Mouse (Mus musculus) lung, adult 18-20 months (tissue): ENCODE measurements around the gene Sprr2a2.
"Not testable (repeated sequence)": the region's sequence is repeated elsewhere in the genome, so short reads cannot be mapped to it uniquely, and the experiment has no call there.

ENCODE experiments used
- DNase-seq, 2 experiments: peaks; one replicate each; pipeline ENCODE4 v3.0.0; 2022; ENCODE audit warnings: mixed read lengths in 2 of 2

Gene Sprr2a2

DNA sequence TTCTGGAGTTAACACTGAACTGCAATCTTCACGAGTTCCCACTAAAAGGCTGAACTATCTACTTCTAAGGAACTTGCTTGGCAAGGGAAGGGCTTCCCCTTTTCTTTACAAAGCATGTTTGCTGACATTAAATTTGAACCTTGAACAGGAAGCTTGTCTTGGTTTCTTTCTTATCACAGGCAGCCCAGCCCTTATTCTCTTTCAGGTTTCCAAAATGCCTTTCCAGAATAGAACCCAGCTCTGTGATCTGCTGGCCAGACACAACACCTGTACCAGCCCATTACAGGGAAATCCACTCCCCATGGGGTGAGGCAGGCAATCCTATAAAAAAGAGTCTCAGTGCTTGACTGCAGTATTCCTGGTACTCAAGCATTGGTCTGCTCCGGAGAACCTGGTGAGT is at the start of gene Sprr2a2, which contains the start of gene Sprr2a1:
Gene Sprr2a2 (plus strand): TSS at position 352 of the 400 bp plus-strand sequence.
Gene Sprr2a1 (plus strand): TSS at position 231 of the 400 bp plus-strand sequence.
- not testable (repeated sequence) for DNase-seq

DNA sequence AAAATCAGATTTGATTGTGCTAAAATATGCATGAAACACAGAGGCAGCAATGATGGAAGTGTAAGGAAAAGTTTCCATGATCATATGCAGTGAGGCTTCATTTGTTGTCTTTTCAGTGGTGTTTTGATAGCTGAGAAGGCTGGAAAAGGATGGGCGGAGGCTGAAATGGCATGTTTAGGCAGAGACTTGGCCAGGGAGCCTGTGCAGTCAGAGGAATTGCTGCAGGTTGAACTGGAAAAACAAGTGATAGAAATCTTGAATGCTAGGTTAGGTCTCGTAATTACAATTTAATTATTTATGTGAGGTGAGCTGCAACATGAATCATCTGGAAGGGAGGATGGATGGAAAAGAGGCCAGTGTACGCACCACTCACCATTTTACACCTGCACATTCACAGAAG is 45.9 kb upstream of the Sprr2a2 start:
- no peak for DNase-seq

DNA sequence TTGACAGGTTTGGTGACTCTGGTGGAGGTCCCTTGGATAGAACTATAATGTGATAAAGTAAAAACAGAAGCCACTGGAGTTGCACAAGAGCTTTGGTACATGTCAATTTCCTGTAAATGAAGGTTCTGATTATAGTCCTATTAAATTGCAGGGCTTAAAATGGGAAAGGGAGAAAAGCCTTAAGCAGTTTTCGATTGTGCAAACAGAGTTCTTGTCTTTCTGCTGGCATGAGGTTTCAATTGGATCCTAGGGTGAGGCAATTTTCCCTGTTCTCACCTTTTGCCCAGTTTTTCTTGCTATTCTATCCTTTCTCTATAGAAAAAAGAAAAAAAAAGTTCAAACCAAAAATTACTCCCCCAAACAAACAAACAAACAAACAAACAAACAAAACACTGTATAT is 38.8 kb upstream of the Sprr2a2 start:
- no peak for DNase-seq

DNA sequence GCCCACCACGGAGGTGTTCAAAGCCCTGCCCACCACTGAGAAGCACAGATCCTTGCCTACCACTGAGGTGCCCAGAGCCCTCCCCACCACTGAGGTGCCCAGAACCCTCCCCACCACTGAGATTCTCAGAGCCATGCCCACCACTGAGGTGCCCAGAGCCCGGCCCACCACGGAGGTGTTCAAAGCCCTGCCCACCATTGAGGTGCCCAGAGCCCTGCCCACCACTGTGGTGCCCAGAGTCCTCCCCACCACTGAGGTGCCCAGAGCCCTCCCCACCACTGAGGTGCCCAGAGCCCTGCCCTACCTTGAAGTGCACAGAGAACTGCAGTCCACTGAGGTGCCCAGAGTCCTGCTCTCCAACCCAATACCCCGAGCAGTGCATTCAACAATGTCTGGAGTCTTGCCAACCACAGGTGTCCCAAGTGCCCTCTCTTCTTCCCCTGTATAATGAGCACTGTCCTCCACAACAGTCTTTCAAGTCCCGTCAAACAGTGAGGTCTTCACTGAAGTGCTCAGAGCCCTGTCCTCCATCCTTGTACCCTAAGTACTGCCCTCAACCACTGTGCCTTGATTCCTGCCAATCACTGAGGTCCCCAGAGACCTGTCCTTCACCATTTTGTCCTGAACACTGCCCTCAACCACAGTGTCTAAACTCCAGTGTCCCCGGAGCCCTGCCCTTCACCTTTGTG is 20.1 kb upstream of the Sprr2a2 start:
- no peak for DNase-seq

DNA sequence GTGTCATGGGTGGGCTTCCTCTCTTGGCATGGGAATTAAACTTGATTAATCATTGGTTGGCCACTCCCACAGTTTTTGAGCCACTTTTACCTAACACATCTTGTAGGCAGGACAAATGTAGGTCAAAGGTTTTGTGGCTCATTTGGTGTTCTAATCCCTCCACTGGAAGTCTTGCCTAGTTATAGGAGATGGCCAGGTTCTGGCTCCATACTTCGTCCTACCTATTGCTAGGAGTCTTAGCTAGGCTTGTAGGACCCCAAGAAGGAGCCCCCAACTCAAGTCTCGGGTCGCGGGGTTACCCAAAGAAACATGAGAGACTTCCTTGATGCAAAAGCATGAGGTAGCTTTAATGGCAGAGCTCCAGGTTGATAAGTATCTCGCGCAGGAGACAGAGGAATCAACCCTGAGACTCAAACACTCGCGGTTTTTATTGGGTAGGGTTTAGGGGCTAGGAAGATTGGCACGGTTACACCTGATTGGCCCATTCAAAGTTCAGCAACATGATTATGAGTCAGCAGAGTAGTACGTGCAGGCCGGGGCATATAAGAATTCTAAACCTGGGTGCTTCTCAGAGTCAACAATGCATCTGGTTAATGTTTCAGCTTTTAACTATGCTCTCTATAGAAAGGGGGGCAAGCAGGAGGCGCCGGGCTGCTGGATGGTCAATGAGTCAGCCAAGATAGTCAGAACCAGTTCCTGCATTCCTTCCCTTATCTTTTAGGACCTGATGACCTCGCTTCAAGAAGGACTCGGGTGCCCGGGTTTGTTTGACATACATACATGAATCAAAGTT is 4.4 kb upstream of the Sprr2a2 start:
- DNase-seq: not testable (repeated sequence)

DNA sequence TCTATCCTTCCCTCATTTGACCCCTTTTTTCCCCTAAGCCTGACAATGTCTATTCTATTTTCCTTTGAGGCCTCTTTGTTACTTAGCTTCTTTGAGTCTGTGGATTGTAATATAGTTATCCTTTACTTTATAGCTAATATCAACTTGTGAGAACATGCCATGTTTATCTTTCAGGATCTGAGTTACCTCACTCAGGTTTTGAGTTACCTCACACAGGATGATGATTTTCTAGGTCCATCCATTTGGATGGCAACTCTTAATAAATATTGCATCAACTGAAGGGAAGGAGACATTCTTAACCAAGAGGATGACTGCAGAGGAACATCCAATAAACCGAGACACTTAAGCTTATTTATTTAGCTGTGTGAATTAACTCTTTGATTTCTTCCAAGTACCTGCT is 3.7 kb upstream of the Sprr2a2 start:
- DNase-seq: not testable (repeated sequence)

DNA sequence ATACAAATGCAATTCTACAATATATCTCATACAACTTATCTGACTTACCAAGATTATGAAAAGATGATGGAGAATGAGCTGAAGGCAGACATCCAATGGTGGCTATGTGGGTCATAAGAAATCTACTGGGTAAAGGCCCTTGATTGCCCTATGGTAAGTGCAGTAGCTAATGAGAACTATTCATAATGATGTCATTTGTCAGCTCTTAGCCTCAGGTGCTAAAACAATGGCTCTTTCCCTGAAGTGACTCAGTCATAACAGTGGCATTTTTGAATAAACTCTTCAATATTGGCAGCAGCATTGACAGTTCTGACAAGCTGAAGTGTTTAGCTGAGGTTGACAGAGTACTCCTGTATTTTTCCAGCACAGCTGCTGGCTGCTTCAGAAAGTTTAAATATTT is 2.1 kb upstream of the Sprr2a2 start:
- not testable (repeated sequence) for DNase-seq

DNA sequence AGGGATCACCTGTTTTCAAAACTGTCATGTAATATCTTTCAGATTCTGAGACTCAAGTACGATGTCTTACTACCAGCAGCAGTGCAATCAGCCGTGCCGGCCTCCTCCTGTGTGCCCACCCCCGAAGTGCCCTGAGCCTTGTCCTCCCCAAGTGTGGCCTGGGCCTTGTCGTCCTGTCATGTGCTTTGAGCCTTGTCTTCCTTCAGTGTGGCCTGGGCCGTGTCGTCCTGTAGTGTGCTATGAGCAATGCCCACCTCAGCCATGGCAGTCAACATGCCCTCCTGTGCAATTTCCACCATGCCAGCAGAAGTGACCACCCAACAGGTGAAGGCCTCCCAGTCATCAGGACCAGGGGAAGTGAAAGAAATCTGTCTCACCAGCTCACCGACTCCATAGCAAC is 3.3 kb downstream of the Sprr2a2 start:
- DNase-seq: not testable (repeated sequence)

DNA sequence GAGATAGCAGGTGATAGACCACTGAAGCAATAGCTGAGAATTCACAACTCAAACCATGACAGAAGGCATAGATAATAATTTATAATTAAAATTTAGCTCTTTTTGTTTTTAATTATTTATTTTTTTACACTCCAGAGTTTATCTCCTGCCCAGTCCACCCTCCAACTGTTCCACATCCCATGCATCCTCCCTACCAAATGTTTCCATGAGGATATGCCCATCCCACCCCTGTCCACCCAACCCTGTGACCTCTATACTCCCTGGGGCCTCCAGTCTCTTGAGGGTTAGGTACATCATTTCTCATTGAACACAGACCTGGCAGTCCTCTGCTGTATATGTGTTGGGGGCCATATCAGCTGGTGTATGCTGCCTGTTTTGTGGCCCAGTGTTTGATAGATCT is 8.0 kb downstream of the Sprr2a2 start:
- DNase-seq: not testable (repeated sequence)

DNA sequence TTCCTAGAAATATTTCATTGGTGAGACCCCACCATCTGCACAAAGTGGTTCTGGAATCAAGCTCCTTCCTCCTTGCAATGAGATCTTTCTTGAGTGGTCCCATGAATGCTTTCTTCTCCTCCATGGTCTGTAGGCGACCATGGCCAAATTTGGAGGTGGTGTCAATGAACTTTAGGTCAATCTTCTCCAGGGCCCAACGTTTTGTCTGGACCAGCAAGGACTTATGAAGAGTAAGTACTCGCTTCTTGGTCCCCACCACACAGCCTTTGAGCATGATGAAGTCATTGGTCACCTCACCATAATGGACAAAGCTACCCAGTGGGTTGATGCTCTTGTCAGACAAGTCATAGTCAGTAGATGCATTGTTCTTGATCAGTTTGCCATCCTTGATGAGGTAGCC is 11.7 kb downstream of the Sprr2a2 start:
- DNase-seq: peak in 1 of 2 experiments; percentile 2

DNA sequence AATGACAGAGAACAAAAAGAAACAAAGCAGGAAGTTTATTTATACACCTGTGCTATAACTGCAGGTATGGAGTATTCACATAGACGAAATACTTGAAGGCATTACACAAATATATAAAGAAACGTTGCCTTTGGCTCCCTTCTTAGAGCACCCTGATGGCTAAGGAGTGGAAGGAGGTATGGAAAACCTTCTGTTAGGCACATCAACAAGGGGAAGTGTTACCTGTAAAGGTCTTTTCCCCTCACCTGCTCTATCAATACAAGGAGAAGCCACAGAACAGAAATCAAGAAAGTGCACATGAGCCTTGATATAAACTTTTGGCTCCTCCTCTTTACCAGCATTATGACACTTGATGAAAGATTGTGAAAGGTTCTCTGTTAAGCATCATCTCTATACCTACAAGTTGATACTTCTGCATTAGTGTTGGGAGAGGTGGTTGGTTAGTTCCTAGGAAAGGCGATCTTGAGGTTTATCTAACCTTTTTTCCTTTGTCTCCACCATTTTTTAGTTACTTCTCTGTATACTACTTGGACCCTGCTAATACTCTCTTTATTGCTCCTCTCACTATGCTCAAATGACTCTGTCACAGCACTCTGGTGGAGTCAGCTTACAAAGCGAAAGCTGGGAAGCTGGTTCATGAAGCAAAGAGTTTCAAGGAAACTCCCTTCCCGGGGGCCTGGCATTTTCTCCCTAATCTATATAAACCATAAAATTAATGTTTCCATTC is 20.9 kb downstream of the Sprr2a2 start:
- DNase-seq: not testable (repeated sequence)

DNA sequence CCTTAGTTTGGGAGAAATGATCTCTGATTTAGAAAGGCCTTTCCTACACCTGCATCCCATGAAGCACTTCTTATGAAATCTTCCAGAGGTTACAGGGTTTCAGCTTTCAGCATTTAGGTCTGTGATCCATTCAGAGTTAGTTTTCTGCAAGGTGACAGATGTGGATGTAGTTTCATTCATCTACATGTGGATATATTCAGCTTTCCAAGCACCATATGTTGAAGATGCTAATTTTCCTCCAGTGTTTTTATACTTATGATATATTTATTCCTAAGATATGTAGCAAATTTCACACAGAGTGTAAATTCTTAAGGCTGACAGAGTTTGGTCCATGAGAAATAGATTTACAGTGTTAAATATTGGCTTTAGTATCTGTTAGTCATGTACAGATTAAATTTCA is 23.0 kb downstream of the Sprr2a2 start:
- DNase-seq: not testable (repeated sequence)

DNA sequence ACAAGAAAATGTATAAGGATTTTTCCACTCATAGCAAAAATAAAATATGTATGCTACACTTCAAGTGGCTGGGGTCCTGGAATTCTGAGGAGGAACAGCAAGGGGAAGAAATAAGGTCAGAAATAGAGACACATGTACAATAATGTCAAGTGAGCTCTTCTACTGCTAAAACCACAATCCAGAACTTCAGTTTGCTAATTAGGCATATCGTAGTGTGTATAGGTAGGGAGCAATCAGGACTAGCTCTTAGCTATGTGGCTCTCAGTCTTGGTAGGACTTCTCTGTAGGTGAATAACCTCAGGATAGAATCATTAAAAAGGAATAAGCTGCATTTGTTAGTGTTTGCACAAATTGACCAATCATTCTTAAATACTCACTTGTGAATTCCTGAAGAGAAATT is 23.5 kb downstream of the Sprr2a2 start:
- not testable (repeated sequence) for DNase-seq

DNA sequence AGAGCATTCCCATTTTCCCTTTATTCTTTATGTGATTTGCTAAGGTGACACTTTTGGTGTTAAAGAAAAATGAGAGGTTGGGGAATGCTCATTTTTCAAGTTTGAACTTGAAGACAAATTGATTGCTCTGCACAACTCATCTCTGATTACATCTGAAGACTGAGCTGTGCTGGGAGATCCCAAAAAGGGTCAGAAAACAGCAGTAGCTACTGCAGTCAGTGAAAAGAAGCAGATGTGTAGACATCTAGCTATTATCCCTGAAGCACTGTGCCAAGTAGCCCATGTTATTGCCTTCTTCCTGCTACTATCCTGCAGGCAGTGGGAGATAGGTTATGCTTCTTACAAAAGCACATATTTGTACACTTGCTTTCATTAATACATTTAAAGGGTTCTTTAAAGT is 29.1 kb downstream of the Sprr2a2 start:
- not testable (repeated sequence) for DNase-seq

DNA sequence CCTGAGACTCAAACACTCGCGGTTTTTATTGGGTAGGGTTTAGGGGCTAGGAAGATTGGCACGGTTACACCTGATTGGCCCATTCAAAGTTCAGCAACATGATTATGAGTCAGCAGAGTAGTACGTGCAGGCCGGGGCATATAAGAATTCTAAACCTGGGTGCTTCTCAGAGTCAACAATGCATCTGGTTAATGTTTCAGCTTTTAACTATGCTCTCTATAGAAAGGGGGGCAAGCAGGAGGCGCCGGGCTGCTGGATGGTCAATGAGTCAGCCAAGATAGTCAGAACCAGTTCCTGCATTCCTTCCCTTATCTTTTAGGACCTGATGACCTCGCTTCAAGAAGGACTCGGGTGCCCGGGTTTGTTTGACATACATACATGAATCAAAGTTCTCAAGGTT is 30.5 kb downstream of the Sprr2a2 start:
- not testable (repeated sequence) for DNase-seq

DNA sequence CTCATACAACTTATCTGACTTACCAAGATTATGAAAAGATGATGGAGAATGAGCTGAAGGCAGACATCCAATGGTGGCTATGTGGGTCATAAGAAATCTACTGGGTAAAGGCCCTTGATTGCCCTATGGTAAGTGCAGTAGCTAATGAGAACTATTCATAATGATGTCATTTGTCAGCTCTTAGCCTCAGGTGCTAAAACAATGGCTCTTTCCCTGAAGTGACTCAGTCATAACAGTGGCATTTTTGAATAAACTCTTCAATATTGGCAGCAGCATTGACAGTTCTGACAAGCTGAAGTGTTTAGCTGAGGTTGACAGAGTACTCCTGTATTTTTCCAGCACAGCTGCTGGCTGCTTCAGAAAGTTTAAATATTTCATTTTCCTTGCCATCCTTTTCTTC is 32.8 kb downstream of the Sprr2a2 start:
- not testable (repeated sequence) for DNase-seq

DNA sequence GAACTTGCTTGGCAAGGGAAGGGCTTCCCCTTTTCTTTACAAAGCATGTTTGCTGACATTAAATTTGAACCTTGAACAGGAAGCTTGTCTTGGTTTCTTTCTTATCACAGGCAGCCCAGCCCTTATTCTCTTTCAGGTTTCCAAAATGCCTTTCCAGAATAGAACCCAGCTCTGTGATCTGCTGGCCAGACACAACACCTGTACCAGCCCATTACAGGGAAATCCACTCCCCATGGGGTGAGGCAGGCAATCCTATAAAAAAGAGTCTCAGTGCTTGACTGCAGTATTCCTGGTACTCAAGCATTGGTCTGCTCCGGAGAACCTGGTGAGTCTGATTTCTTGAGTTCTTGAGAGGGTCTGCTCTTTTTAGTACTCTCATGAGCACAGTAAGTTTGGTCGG is 34.7 kb downstream of the Sprr2a2 start:
- not testable (repeated sequence) for DNase-seq

DNA sequence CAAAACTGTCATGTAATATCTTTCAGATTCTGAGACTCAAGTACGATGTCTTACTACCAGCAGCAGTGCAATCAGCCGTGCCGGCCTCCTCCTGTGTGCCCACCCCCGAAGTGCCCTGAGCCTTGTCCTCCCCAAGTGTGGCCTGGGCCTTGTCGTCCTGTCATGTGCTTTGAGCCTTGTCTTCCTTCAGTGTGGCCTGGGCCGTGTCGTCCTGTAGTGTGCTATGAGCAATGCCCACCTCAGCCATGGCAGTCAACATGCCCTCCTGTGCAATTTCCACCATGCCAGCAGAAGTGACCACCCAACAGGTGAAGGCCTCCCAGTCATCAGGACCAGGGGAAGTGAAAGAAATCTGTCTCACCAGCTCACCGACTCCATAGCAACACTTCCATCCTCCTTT is 38.1 kb downstream of the Sprr2a2 start:
- not testable (repeated sequence) for DNase-seq

DNA sequence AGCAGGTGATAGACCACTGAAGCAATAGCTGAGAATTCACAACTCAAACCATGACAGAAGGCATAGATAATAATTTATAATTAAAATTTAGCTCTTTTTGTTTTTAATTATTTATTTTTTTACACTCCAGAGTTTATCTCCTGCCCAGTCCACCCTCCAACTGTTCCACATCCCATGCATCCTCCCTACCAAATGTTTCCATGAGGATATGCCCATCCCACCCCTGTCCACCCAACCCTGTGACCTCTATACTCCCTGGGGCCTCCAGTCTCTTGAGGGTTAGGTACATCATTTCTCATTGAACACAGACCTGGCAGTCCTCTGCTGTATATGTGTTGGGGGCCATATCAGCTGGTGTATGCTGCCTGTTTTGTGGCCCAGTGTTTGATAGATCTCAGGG is 42.8 kb downstream of the Sprr2a2 start:
- not testable (repeated sequence) for DNase-seq

DNA sequence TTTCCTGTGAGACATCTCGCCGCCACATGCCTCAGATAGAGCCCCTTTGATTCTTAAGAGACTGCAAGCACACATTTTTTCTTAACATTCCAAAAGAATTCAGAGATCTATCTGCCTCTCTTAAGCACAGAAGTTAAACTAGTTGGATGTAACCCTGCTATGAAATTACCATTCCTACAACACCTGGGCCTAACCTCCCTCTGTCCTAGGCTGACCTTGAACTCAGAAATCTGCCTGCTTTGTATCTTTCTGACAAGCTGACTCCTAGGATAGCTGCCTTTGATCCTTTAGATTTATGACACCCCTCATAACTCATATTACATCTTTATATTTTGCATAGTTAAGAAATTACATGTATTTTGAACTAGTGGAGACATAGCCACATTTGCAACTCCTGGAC is 47.7 kb downstream of the Sprr2a2 start:
- DNase-seq: not testable (repeated sequence)

DNA sequence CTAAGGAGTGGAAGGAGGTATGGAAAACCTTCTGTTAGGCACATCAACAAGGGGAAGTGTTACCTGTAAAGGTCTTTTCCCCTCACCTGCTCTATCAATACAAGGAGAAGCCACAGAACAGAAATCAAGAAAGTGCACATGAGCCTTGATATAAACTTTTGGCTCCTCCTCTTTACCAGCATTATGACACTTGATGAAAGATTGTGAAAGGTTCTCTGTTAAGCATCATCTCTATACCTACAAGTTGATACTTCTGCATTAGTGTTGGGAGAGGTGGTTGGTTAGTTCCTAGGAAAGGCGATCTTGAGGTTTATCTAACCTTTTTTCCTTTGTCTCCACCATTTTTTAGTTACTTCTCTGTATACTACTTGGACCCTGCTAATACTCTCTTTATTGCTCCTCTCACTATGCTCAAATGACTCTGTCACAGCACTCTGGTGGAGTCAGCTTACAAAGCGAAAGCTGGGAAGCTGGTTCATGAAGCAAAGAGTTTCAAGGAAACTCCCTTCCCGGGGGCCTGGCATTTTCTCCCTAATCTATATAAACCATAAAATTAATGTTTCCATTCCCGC is 55.8 kb downstream of the Sprr2a2 start:
- not testable (repeated sequence) for DNase-seq

DNA sequence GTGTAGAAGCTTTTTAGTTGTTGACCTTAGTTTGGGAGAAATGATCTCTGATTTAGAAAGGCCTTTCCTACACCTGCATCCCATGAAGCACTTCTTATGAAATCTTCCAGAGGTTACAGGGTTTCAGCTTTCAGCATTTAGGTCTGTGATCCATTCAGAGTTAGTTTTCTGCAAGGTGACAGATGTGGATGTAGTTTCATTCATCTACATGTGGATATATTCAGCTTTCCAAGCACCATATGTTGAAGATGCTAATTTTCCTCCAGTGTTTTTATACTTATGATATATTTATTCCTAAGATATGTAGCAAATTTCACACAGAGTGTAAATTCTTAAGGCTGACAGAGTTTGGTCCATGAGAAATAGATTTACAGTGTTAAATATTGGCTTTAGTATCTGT is 57.8 kb downstream of the Sprr2a2 start:
- DNase-seq: not testable (repeated sequence)

DNA sequence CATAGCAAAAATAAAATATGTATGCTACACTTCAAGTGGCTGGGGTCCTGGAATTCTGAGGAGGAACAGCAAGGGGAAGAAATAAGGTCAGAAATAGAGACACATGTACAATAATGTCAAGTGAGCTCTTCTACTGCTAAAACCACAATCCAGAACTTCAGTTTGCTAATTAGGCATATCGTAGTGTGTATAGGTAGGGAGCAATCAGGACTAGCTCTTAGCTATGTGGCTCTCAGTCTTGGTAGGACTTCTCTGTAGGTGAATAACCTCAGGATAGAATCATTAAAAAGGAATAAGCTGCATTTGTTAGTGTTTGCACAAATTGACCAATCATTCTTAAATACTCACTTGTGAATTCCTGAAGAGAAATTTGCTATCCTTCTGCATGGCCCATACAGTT is 58.3 kb downstream of the Sprr2a2 start:
- DNase-seq: not testable (repeated sequence)
